Mouse (Mus musculus): ENCODE data around the gene Cd24a.

- TF ChIP-seq CTCF (IDR thresholded peaks at IDR 0.05; ENCODE audit: borderline replicate concordance, extremely low read depth, insufficient read depth, insufficient read length) (no peak), POLR2A (IDR thresholded peaks at IDR 0.05; ENCODE audit: borderline replicate concordance, extremely low read depth, insufficient read depth, insufficient read length, poor library complexity, severe bottlenecking) (no peak)
Measured at GRCm38 (mm10) chr10:43603975-43604686, 26.0 kb downstream of the Cd24a start.
